ENCODE assay signal across 8 mouse cellular contexts in the genomic region with DNA sequence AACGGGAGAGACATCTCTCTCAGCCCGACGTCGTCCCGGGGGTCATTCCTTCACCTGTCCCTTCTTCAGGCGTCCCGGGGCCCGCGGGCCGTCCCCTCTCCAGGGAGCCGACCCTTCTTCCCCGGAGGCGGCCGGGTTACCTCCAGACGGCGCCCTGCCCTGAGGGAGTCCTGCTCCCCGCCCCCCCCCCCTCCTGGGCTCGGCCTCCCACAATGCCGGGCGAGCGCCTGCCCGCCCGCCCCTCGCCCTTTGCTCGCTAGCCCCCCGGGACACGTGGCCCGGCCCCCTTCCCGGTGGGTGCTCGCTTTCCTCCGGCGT. TPM values are rescaled to one million over a fixed set of nuclear protein-coding genes. Genes with fewer than 3 reads are reported as not detected.
DNase-seq lines count a peak whose midpoint lies in the region; ATAC-seq and TF ChIP-seq lines count a peak whose summit lies in the region.

No protein-coding gene starts in this region.

- ATAC-seq in kidney, embryonic 14.5 days (ENCODE audit: low FRiP score, low TSS enrichment) = peak; percentile 38
- ATAC-seq in hindbrain, embryonic 14.5 days (ENCODE audit: low FRiP score) = no peak
- peak; percentile 46; the same call in 1 of the 2 replicates for ATAC-seq in midbrain, embryonic 14.5 days (ENCODE audit: low FRiP score, low TSS enrichment)
- ATAC-seq in frontal cortex, adult (ENCODE audit: low TSS enrichment) = no peak

- WGBS in kidney, embryonic 14.5 days = 2% methylated on average over 15 of the region's 32 CpGs
- under 1% methylated on average over 24 of the region's 32 CpGs for whole genome bisulfite sequencing in hindbrain, embryonic 14.5 days
- WGBS in midbrain, embryonic 14.5 days = 1% methylated on average over 27 of the region's 32 CpGs

- H3K27ac ChIP-seq in kidney, embryonic 14.5 days (ENCODE audit: low read depth, low read length) = peak overlapping the region; percentile 96
- H3K27ac ChIP-seq in bone marrow macrophage, adult 2 months (ENCODE audit: insufficient read depth, low read depth, low read length) = peak overlapping the region; percentile 69
- H3K27ac ChIP-seq in hindbrain, embryonic 14.5 days = peak overlapping the region; percentile 96
- H3K27ac ChIP-seq in midbrain, embryonic 14.5 days (replicated peaks; ENCODE audit: low read depth, low read length) = peak overlapping the region; percentile 95

- no peak for TF ChIP-seq POLR2A in bone marrow macrophage, adult 2 months (IDR thresholded peaks at IDR 0.05; ENCODE audit: borderline replicate concordance, low read depth, low read length)

- peaks cover 36% of the 10 kb centered on the region for H3K4me1 ChIP-seq in kidney, embryonic 14.5 days (ENCODE audit: control insufficient read depth, insufficient read depth, low read length)
- peaks cover 26% of the 10 kb centered on the region for H3K4me1 ChIP-seq in bone marrow macrophage, adult 2 months (ENCODE audit: control insufficient read depth, insufficient read depth, low read length)
- H3K4me1 ChIP-seq in hindbrain, embryonic 14.5 days (replicated peaks; ENCODE audit: control insufficient read depth, insufficient read depth, low read length) = peaks cover 33% of the 10 kb centered on the region
- H3K4me1 ChIP-seq in midbrain, embryonic 14.5 days (ENCODE audit: control insufficient read depth, insufficient read depth, low read length) = peaks cover 33% of the 10 kb centered on the region

- H3K9ac ChIP-seq in kidney, embryonic 14.5 days (ENCODE audit: low read depth, low read length) = peak overlapping the region; percentile 83
- H3K9ac ChIP-seq in hindbrain, embryonic 14.5 days = peak overlapping the region; percentile 92
- H3K9ac ChIP-seq in midbrain, embryonic 14.5 days (replicated peaks; ENCODE audit: low read length) = peak overlapping the region; percentile 92

- H3K9me3 ChIP-seq in kidney, embryonic 14.5 days (ENCODE audit: control insufficient read depth, low read length) = no peaks in the 10 kb centered on the region
- no peaks in the 10 kb centered on the region for H3K9me3 ChIP-seq in hindbrain, embryonic 14.5 days (ENCODE audit: control insufficient read depth, low read length)
- H3K9me3 ChIP-seq in midbrain, embryonic 14.5 days (ENCODE audit: control insufficient read depth, low read length) = no peaks in the 10 kb centered on the region

- H3K4me3 ChIP-seq in kidney, embryonic 14.5 days (ENCODE audit: low read length) = peak overlapping the region; percentile 84
- H3K4me3 ChIP-seq in bone marrow macrophage, adult 2 months (ENCODE audit: insufficient read depth, low read length) = peak overlapping the region; percentile 88
- H3K4me3 ChIP-seq in hindbrain, embryonic 14.5 days (replicated peaks; ENCODE audit: low read length) = peak overlapping the region; percentile 84
- peak overlapping the region; percentile 98 for H3K4me3 ChIP-seq in midbrain, embryonic 14.5 days (replicated peaks; ENCODE audit: low read depth, low read length)

- peak overlapping the region; percentile 90 for H3K4me2 ChIP-seq in kidney, embryonic 14.5 days (replicated peaks; ENCODE audit: low read depth, low read length)
- H3K4me2 ChIP-seq in hindbrain, embryonic 14.5 days (replicated peaks) = peak overlapping the region; percentile 81
- peak overlapping the region; percentile 85 for H3K4me2 ChIP-seq in midbrain, embryonic 14.5 days (ENCODE audit: low read length)

- no peaks in the 10 kb centered on the region for H3K27me3 ChIP-seq in kidney, embryonic 14.5 days (ENCODE audit: control insufficient read depth, insufficient read depth, low read length)
- H3K27me3 ChIP-seq in hindbrain, embryonic 14.5 days (ENCODE audit: control insufficient read depth, insufficient read depth, low read length) = no peaks in the 10 kb centered on the region
- no peaks in the 10 kb centered on the region for H3K27me3 ChIP-seq in midbrain, embryonic 14.5 days (ENCODE audit: control insufficient read depth, insufficient read depth, low read length)

- H3K36me3 ChIP-seq in kidney, embryonic 14.5 days (ENCODE audit: control insufficient read depth, insufficient read depth, low read length) = peaks cover 31% of the 10 kb centered on the region
- peaks cover 31% of the 10 kb centered on the region for H3K36me3 ChIP-seq in hindbrain, embryonic 14.5 days (replicated peaks; ENCODE audit: control insufficient read depth, insufficient read depth)
- peaks cover 36% of the 10 kb centered on the region for H3K36me3 ChIP-seq in midbrain, embryonic 14.5 days (ENCODE audit: control insufficient read depth, insufficient read depth, low read length)

- DNase-seq in kidney, postnatal 36 days = no peak
- DNase-seq in hindbrain, embryonic 14.5 days (ENCODE audit: low spot score) = no peak
- DNase-seq in midbrain, embryonic 14.5 days = no peak
- DNase-seq in spleen, postnatal 14 days (ENCODE audit: low spot score in 2 of 2) = no peak
- no peak for DNase-seq in layer of hippocampus, adult 9-11 months

- TF ChIP-seq CTCF in bone marrow macrophage, adult 2 months (IDR thresholded peaks at IDR 0.05; ENCODE audit: low read depth, low read length) = no peak

RNA-seq across cellular contexts. Expression of a gene that starts 0.5 kb away (rescaled TPM):
- 72.1 and 106 TPM in 2 replicates for polyA plus RNA-seq in kidney, embryonic 14.5 days (2014; fragmentation: Nextera tagmentation; extraction: Ambion mirVana)
- polyA plus RNA-seq in bone marrow macrophage, adult 2 months (2012; ENCODE audit: insufficient read depth, insufficient read length, missing spikeins) = 122 and 144 TPM in 2 replicates
- 68.5 and 78.0 TPM in 2 replicates for polyA plus RNA-seq in hindbrain, embryonic 14.5 days (2014; fragmentation: Nextera tagmentation; extraction: Ambion mirVana)
- 70.7 and 90.6 TPM in 2 replicates for polyA plus RNA-seq in midbrain, embryonic 14.5 days (2014; fragmentation: Nextera tagmentation; extraction: Ambion mirVana)

RNA-seq across cellular contexts. Expression of a gene that starts 28.5 kb away (rescaled TPM):
- polyA plus RNA-seq in kidney, embryonic 14.5 days (2014; fragmentation: Nextera tagmentation; extraction: Ambion mirVana) = 0.43 and 0.45 TPM in 2 replicates
- polyA plus RNA-seq in bone marrow macrophage, adult 2 months (2012; ENCODE audit: insufficient read depth, insufficient read length, missing spikeins) = 33.2 and 43.3 TPM in 2 replicates
- polyA plus RNA-seq in hindbrain, embryonic 14.5 days (2014; fragmentation: Nextera tagmentation; extraction: Ambion mirVana) = 0.50 and 0.51 TPM in 2 replicates
- 0.45 and 0.77 TPM in 2 replicates for polyA plus RNA-seq in midbrain, embryonic 14.5 days (2014; fragmentation: Nextera tagmentation; extraction: Ambion mirVana)

RNA-seq across cellular contexts. Expression of a gene that starts 35.5 kb away (rescaled TPM):
- polyA plus RNA-seq in kidney, embryonic 14.5 days (2014; fragmentation: Nextera tagmentation; extraction: Ambion mirVana) = 58.2 and 67.2 TPM in 2 replicates
- polyA plus RNA-seq in bone marrow macrophage, adult 2 months (2012; ENCODE audit: insufficient read depth, insufficient read length, missing spikeins) = 10.7 and 11.4 TPM in 2 replicates
- polyA plus RNA-seq in hindbrain, embryonic 14.5 days (2014; fragmentation: Nextera tagmentation; extraction: Ambion mirVana) = 40.3 and 48.4 TPM in 2 replicates
- 42.7 and 46.3 TPM in 2 replicates for polyA plus RNA-seq in midbrain, embryonic 14.5 days (2014; fragmentation: Nextera tagmentation; extraction: Ambion mirVana)

RNA-seq across cellular contexts. Expression of a gene that starts 46.7 kb away (rescaled TPM):
- polyA plus RNA-seq in kidney, embryonic 14.5 days (2014; fragmentation: Nextera tagmentation; extraction: Ambion mirVana) = 14.0 and 14.7 TPM in 2 replicates
- 28.7 and 29.3 TPM in 2 replicates for polyA plus RNA-seq in bone marrow macrophage, adult 2 months (2012; ENCODE audit: insufficient read depth, insufficient read length, missing spikeins)
- polyA plus RNA-seq in hindbrain, embryonic 14.5 days (2014; fragmentation: Nextera tagmentation; extraction: Ambion mirVana) = 17.1 and 18.7 TPM in 2 replicates
- 16.3 and 16.7 TPM in 2 replicates for polyA plus RNA-seq in midbrain, embryonic 14.5 days (2014; fragmentation: Nextera tagmentation; extraction: Ambion mirVana)

RNA-seq across cellular contexts. Expression of a gene that starts 48.8 kb away (rescaled TPM):
- polyA plus RNA-seq in kidney, embryonic 14.5 days (2014; fragmentation: Nextera tagmentation; extraction: Ambion mirVana) = 7.0 and 7.4 TPM in 2 replicates
- 51.8 and 57.0 TPM in 2 replicates for polyA plus RNA-seq in bone marrow macrophage, adult 2 months (2012; ENCODE audit: insufficient read depth, insufficient read length, missing spikeins)
- 18.2 and 19.0 TPM in 2 replicates for polyA plus RNA-seq in hindbrain, embryonic 14.5 days (2014; fragmentation: Nextera tagmentation; extraction: Ambion mirVana)
- polyA plus RNA-seq in midbrain, embryonic 14.5 days (2014; fragmentation: Nextera tagmentation; extraction: Ambion mirVana) = 15.8 and 18.2 TPM in 2 replicates

Comparison
In these comparisons a context has a peak if more than half of its experiments do, and no peak if none do; other contexts are left out.
1. ATAC-seq: peak in kidney, embryonic 14.5 days (single experiment) and midbrain, embryonic 14.5 days (single experiment); none in hindbrain, embryonic 14.5 days (single experiment) and frontal cortex, adult (single experiment).
2. RNA of a gene that starts 28.5 kb away (polyA plus RNA-seq): 33.2 to 43.3 TPM in bone marrow macrophage, adult 2 months; 0.50 to 0.51 TPM in hindbrain, embryonic 14.5 days, 0.45 to 0.77 TPM in midbrain, embryonic 14.5 days and 0.43 to 0.45 TPM in kidney, embryonic 14.5 days; every median in the first group is over 10 times any median in the second.
3. Peak in every context shown above with its lines, with median percentiles within 50 percentile points of each other: H3K27ac ChIP-seq, H3K4me2 ChIP-seq, H3K4me3 ChIP-seq and H3K9ac ChIP-seq.